Mouse (Mus musculus) lung, postnatal 0 days (tissue): ENCODE results near the gene Mta1. TPM values are rescaled to one million over a fixed set of nuclear protein-coding genes. Genes with fewer than 3 reads are reported as not detected.

Experiments
- ATAC-seq: fragments of 200-750 bp; cut with Nextera tagmentation; 2 replicates; pipeline ENCODE4 v1.8.0; 2017; ENCODE audit warnings: moderate library complexity
- DNase-seq: peaks from one replicate; pipeline ENCODE4 v3.0.0-alpha.2; 2016; ENCODE audit warnings: low spot score
- H3K27ac ChIP-seq: fragments of 300-500 bp; sonication (generic); 2 replicates; pipeline ENCODE4 v1.5.1; 2014; ENCODE audit warnings: antibody characterized with exemption, mild to moderate bottlenecking, low read length, mixed read lengths
- H3K27me3 ChIP-seq: fragments of 300-500 bp; sonication (generic); replicated peaks from 2 replicates; pipeline ENCODE4 v1.6.1; 2014; ENCODE audit warnings: low read length, mixed read lengths; ENCODE audit not compliant: insufficient read depth
- H3K36me3 ChIP-seq: fragments of 300-500 bp; sonication (generic); 2 replicates; pipeline ENCODE4 v1.6.1; 2014; ENCODE audit warnings: low read length, mixed read lengths; ENCODE audit not compliant: insufficient read depth
- H3K4me1 ChIP-seq: fragments of 300-500 bp; sonication (generic); 2 replicates; pipeline ENCODE4 v1.6.1; 2014; ENCODE audit warnings: antibody characterized with exemption, low read depth, low read length, mixed read lengths; ENCODE audit not compliant: insufficient read depth
- H3K4me2 ChIP-seq: fragments of 300-500 bp; sonication (generic); replicated peaks from 2 replicates; pipeline ENCODE4 v1.6.1; 2014; ENCODE audit warnings: low read depth, mild to moderate bottlenecking, low read length, moderate library complexity, mixed read lengths
- H3K4me3 ChIP-seq: fragments of 300-500 bp; sonication (generic); 2 replicates; pipeline ENCODE4 v1.5.1; 2014; ENCODE audit warnings: low read depth, low read length
- H3K9ac ChIP-seq: fragments of 300-500 bp; sonication (generic); replicated peaks from 2 replicates; pipeline ENCODE4 v1.6.1; 2014; ENCODE audit warnings: low read depth, mild to moderate bottlenecking
- H3K9me3 ChIP-seq: fragments of 300-500 bp; sonication (generic); 2 replicates; pipeline ENCODE4 v1.6.1; 2016; ENCODE audit warnings: low read length, mixed read lengths
- CTCF ChIP-seq: IDR thresholded peaks from 2 replicates; pipeline ENCODE4 v1.5.1; 2016; ENCODE audit warnings: antibody characterized with exemption, mild to moderate bottlenecking
- EP300 ChIP-seq: IDR thresholded peaks from 2 replicates; pipeline ENCODE4 v1.6.1; 2016; ENCODE audit warnings: antibody characterized with exemption, mild to moderate bottlenecking, control low read depth
- WGBS: fragments of 180-500 bp; shearing (Covaris S2); extraction: QIAGEN DNeasy Blood & Tissue Kit; methylation state at CpG from one replicate; pipeline ENCODE4 v1.1.7; 2014; 5-methylcytosine and 5-hydroxymethylcytosine counted together
- polyA plus RNA-seq: library from polyadenylated mRNA; unstranded; fragments of >200 nt; fragmentation: Nextera tagmentation; extraction: Ambion mirVana; gene quantifications from 2 replicates; pipeline ENCODE4 v1.2.1, GENCODE M21; 2015

Gene Mta1
- polyA plus RNA-seq, 1 experiment from 2014 or later, result 12.2 TPM

DNA sequence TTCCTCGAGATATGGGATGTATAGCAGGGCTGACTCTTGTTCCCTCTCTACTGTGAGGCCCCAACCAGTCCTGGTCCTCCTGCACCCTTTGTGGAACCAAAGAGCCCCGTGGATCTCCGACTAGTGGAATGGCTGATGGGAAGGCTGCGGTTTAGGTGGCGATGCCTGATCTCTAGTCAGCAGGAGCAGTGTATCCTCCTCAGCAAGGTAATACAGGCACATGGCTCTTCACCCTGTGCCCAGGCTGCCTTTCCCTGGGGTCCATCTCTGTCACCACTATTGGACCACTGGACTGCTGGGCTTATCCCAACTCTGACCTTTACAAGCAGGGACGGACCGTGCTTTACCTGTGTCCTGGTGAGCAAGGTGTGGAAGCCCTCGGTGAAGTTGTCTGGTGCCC, 59.4 kb downstream of the Mta1 start:
- H3K9me3 ChIP-seq, result no peaks in the 10 kb centered on the region
- H3K27ac ChIP-seq, result no peak overlapping the region
- H3K4me3 ChIP-seq, result no peak overlapping the region
- no peak for DNase-seq
- TF ChIP-seq CTCF, result no peak
- TF ChIP-seq EP300, result no peak
- ATAC-seq, result no peak
- H3K9ac ChIP-seq, result no peak overlapping the region
- H3K4me2 ChIP-seq, result no peak overlapping the region
- H3K27me3 ChIP-seq, result no peaks in the 10 kb centered on the region
- H3K36me3 ChIP-seq, result no peaks in the 10 kb centered on the region
- 76% methylated on average over 8 of the region's 8 CpGs for WGBS
- H3K4me1 ChIP-seq, result peaks cover 10% of the 10 kb centered on the region

DNA sequence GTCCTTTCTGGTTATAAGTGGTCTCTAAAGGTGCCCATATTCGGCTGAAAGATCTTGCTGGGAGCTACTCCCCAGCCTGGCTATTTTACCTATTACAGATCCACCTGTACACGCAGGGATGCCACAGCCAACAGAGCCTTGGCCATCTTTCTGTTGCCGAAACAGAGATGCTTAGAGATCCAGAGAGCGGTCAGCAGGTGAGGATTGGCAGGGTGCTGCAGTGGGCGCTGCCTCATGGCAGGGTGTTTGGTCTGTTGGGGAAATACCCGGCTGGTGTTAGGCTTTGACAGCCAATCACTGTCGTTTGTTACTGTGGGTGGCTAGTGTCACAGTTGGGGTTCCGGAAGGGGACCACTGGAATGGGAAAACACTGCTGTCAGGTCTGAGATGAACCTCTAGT, 59.9 kb downstream of the Mta1 start:
- WGBS, result 89% methylated on average over 8 of the region's 8 CpGs
- no peak for DNase-seq

DNA sequence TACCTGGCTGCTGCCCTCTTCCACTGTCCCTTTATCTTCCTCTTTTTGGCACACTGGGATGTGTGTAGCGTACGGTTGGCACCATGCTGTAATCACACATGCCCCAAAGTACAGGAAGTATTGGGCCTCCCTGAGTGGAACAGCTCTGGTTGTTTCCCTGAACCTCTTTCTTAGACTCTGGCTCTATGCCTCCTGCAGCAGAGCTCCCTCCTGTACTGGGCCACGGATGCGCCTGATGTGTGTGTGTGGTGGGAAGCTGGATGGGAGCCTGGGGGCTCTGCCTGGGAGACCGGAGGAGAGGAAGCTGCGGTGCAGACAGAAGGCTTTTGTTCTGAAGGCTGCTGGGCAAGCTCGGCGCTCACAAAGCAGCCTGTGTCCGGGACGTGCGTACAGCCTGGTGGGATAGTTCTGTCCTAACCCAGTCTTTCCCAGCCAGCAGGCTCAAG, 65.5 kb downstream of the Mta1 start:
- Histone ChIP-seq H3K9me3 (no peaks in the 10 kb centered on the region), H3K4me2 (no peak overlapping the region), H3K27ac (no peak overlapping the region), H3K27me3 (no peaks in the 10 kb centered on the region), H3K9ac (no peak overlapping the region), H3K4me1 (no peaks in the 10 kb centered on the region), H3K4me3 (no peak overlapping the region), H3K36me3 (no peaks in the 10 kb centered on the region)
- no peak for TF ChIP-seq CTCF
- no peak for TF ChIP-seq EP300
- ATAC-seq (no peak), DNase-seq (no peak)
- WGBS, result 81% methylated on average over 11 of the region's 11 CpGs

More for the DNA sequence above, 59.9 kb downstream of the Mta1 start:
- no peak for ATAC-seq
- Histone ChIP-seq H3K27me3 (no peaks in the 10 kb centered on the region), H3K36me3 (no peaks in the 10 kb centered on the region), H3K4me1 (peaks cover 10% of the 10 kb centered on the region), H3K4me2 (no peak overlapping the region), H3K9ac (no peak overlapping the region), H3K9me3 (no peaks in the 10 kb centered on the region), H3K4me3 (no peak overlapping the region), H3K27ac (no peak overlapping the region)
- TF ChIP-seq EP300, result no peak
- TF ChIP-seq CTCF, result no peak

DNA sequence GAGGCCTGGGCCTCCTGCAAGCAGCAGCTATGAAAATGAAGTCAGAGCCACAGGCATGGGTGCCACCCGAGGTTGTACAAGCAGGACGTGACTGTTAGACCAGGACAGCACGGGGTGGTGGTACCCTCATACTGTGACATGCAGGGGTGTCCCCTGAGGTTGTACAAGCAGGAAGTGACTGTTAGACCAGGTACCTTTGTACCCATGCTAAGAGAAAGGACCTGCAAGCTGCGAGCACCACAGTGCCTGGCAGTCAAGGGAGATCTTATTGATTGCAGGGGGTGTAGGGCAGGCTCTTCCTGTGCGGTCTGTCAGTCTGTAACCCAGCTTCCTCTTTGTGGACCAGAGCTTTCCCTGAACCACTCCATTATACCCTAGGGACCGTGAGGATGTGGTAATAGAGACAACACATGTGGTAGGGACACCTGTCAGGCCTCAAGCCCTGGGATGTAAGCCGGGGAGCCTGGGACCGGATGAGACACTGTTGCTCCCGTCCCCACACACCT, 70.0 kb downstream of the Mta1 start:
- Histone ChIP-seq H3K4me2 (no peak overlapping the region), H3K9ac (no peak overlapping the region), H3K27ac (no peak overlapping the region), H3K9me3 (no peaks in the 10 kb centered on the region), H3K4me3 (no peak overlapping the region), H3K4me1 (no peaks in the 10 kb centered on the region), H3K27me3 (no peaks in the 10 kb centered on the region), H3K36me3 (no peaks in the 10 kb centered on the region)
- no peak for DNase-seq
- TF ChIP-seq CTCF (no peak), EP300 (no peak)
- 73% methylated on average over 9 of the region's 9 CpGs for WGBS
- no peak for ATAC-seq

DNA sequence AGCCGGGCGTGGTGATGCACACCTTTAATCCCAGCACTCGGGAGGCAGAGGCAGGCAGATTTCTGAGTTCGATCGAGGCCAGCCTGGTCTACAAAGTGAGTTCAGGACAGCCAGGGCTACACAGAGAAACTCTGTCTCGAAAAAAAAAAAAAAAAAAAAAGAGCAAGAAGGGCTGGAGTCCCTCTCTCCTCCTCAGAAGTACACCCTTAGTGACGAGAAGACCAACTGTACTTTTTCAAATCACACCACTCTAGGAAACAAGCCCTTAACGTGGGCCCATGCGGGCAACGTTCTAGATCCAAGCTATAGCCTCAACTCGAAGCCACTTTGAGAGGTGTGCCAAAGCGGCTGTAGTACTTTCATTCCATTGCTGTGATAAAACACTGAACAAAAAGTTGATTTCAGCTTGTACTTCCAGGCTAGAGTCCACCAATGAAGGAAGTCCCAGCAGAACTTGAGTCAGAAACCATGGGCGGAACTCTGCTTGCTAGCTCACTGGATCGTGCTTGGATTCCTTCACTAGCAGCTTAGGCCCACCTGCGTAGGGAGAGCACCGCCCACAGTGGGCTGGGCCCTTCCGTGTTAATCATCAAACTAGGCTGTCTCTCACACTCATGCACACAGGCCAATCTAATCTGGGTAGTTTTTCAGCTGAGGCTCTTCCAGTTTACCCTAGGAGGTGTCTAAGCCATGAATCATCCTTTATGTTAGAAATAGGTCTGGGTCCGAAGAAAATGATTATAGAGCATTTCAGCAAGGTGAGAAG, 79.1 kb downstream of the Mta1 start:
- TF ChIP-seq CTCF (no peak), EP300 (no peak)
- no peaks in the 10 kb centered on the region for H3K4me1 ChIP-seq
- H3K27ac ChIP-seq, result no peak overlapping the region
- WGBS, result 82% methylated on average over 17 of the region's 18 CpGs
- H3K27me3 ChIP-seq, result no peaks in the 10 kb centered on the region
- no peak overlapping the region for H3K4me3 ChIP-seq
- H3K36me3 ChIP-seq, result no peaks in the 10 kb centered on the region
- ATAC-seq (no peak), DNase-seq (no peak)
- no peak overlapping the region for H3K4me2 ChIP-seq
- H3K9me3 ChIP-seq, result no peaks in the 10 kb centered on the region
- H3K9ac ChIP-seq, result no peak overlapping the region

DNA sequence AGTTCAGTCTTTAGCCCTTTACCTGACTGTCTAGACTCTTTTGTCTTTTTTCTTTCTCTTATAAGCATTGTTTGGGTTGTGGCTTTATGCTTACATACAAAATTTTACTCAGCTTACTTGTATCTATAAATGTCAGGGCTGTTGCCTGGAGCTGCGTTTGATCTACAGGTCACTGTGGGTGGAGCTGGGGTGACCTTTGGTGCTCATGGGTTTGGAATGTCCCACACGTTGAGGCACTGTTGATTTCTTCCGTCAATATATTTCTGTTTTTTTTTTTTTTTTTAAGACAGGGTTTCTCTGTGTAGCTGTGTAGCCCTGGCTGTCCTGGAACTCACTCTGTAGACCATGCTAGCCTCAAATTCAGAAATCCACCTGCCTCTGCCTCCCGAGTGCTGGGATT, 82.9 kb downstream of the Mta1 start:
- TF ChIP-seq EP300 (no peak), CTCF (no peak)
- DNase-seq (no peak), ATAC-seq (no peak)
- H3K4me3 ChIP-seq, result no peak overlapping the region
- H3K36me3 ChIP-seq, result no peaks in the 10 kb centered on the region
- no peak overlapping the region for H3K27ac ChIP-seq
- H3K4me2 ChIP-seq, result no peak overlapping the region
- no peaks in the 10 kb centered on the region for H3K27me3 ChIP-seq
- H3K9me3 ChIP-seq, result no peaks in the 10 kb centered on the region
- H3K4me1 ChIP-seq, result peaks cover under 1% of the 10 kb centered on the region; the same call in 1 of the 2 replicates
- 31% methylated on average over 4 of the region's 4 CpGs for WGBS
- H3K9ac ChIP-seq, result no peak overlapping the region
